Mouse (Mus musculus) hematopoietic multipotent progenitor cell, adult 10-12 weeks (in vitro differentiated cells): ENCODE measurements around the gene Nucks1. TPM values are rescaled to one million over a fixed set of nuclear protein-coding genes. Genes with fewer than 3 reads are reported as not detected.

Experiments
- polyA plus RNA-seq: library from polyadenylated mRNA; stranded (reverse); fragments of >175 nt; gene quantifications from 2 replicates; pipeline ENCODE4 v1.2.3, GENCODE M21; 2012; ENCODE audit warnings: low replicate concordance

The Nucks1 gene
- 5.1 and 8.8 TPM in 2 replicates for polyA plus RNA-seq

DNA sequence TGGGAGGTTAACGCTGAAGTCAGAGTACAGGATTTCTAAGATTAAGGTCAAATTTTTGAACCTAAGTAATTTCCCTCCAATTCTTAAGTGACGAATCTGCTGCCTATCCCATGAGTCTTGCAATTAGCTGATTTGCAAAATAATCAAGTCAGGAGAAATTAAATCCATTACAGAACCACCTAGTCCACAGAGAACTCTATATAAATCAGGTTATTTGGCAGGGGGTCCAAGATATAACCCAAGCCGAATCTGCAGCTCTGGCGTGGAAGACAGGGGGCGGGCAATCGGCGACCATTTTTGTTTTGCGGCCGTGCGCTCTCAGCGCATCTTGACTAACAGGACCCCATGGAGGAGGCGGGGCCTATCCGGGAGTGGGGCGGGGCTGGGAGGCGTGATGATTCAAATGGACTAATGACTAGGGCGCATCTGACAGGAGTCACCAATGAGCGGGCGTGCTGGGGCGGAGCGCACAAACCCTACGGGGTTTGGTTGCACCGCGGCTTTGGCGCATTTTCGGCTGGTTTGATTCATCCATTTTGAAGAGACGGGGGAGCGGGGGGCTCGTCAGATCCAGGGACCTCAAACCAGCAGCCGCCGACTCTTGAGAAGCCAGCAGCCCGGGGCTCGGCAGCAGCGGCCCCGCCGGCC is at the start of gene Nucks1:
TSS of gene Nucks1 (plus strand) at position 534 of the 648 bp plus-strand sequence.

DNA sequence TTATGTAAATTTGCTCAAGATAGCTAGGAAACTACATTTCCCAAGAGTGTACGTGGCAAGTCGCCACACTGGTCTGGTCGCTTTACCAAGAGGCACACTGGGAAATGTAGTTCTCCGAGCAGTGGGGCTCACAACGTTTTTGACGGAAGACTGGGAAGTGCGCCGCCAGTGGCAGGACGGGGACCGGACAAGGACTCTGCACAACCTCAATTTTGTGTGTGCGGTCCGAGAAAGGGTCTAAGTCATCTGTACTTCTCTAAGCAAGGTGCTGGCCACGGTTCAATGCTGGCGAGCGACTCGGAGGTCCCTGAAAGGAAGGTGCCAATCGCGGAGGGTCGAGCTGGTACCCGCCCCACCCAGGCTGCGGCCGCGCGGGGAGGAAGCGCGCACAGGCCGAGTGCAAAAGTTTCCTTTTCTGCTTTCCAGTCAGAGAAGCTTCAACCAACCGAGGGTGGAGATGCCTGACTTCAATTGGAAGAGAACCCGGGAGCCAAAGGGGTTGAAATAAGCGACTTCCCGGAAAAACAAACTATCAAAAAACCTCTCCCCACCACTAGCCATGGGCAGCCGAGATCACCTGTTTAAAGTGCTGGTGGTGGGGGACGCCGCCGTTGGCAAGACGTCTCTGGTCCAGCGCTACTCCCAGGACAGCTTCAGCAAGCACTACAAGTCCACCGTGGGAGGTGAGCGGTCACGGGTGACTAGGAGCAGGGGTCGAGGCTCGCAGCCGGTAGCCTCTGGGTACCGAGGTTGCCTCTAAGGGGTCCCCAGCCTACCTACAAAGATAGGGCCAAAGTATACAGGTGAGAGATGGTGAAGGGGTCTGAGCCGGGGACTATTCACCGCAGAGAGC is 43.0 kb upstream of the Nucks1 start, which contains the start of gene Rab29:
TSS of gene Rab29 (plus strand) at position 132 of the 853 bp plus-strand sequence.

DNA sequence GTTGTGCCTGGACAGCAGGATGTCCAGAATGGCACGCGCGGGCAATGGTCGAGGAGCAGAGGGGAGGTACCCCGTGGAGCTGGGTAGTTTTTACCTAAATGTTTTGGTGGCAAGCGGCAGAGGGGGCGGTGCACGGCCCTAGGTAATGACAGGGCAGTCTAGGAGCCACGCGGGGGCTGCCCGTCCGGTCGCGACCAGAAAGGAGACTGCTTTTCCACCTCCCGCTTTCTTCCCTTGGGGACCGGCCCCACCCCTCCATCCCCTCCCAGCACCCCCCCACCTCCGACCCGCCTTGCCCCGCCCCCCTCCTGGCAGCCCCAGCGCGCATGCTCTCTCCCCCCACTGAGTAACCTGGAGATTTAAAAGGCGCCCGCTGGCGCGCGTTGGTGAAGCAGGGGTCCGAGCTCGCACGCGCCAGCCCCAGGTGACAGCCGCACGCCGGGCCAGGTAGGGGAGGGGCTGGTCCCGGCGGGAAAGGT is 52.3 kb downstream of the Nucks1 start, which contains the start of gene Slc45a3:
TSS of gene Slc45a3 (plus strand) at position 362 of the 479 bp plus-strand sequence.

Other genes with a start within 250 kb of the Nucks1 start
- 0.73 and 1.7 TPM in 2 replicates for gene Rab7b, start 221.8 kb upstream of the Nucks1 start, polyA plus RNA-seq
- gene Slc26a9, start 166.5 kb upstream of the Nucks1 start, polyA plus RNA-seq, result not detected in 2 replicates
- gene Pm20d1, start 113.2 kb upstream of the Nucks1 start, polyA plus RNA-seq, result 0.02 and 0.04 TPM in 2 replicates
- gene Slc41a1, start 83.0 kb upstream of the Nucks1 start, polyA plus RNA-seq, result 10.0 and 29.0 TPM in 2 replicates
- gene Rab29, start 43.3 kb upstream of the Nucks1 start, polyA plus RNA-seq, result 6.6 and 16.2 TPM in 2 replicates
- 11.4 and 23.1 TPM in 2 replicates for gene Slc45a3, start 52.4 kb downstream of the Nucks1 start, polyA plus RNA-seq
- gene Elk4, start 97.1 kb downstream of the Nucks1 start, polyA plus RNA-seq, result 17.8 and 23.3 TPM in 2 replicates
- gene Mfsd4a, start 157.5 kb downstream of the Nucks1 start, polyA plus RNA-seq, result 0.56 and 0.99 TPM in 2 replicates
- gene Cdk18, start 229.2 kb downstream of the Nucks1 start, polyA plus RNA-seq, result 2.6 and 3.7 TPM in 2 replicates